Mouse (Mus musculus) embryonic facial prominence, embryonic 14.5 days (tissue): ENCODE data around the gene Gps1. TPM values are rescaled to one million over a fixed set of nuclear protein-coding genes. Genes with fewer than 3 reads are reported as not detected.

Source experiments
- ATAC-seq: fragments of 200-750 bp; cut with Nextera tagmentation; 2 replicates; pipeline ENCODE4 v1.8.0; 2017; ENCODE audit warnings: low read depth, moderate number of reproducible peaks, moderate TSS enrichment
- DNase-seq: peaks from one replicate; pipeline ENCODE4 v3.0.0-alpha.2; 2015; ENCODE audit warnings: low spot score
- H3K27ac ChIP-seq: fragments of 300-500 bp; sonication (generic); replicated peaks from 2 replicates; pipeline ENCODE4 v1.5.1; 2014; ENCODE audit warnings: low read depth, mild to moderate bottlenecking, low read length, moderate library complexity
- H3K27me3 ChIP-seq: fragments of 300-500 bp; sonication (generic); replicated peaks from 2 replicates; pipeline ENCODE4 v1.6.1; 2014; ENCODE audit warnings: low read length; ENCODE audit not compliant: control insufficient read depth, insufficient read depth
- H3K36me3 ChIP-seq: fragments of 300-500 bp; sonication (generic); 2 replicates; pipeline ENCODE4 v1.6.1; 2014; ENCODE audit warnings: low read length, mixed read lengths; ENCODE audit not compliant: control insufficient read depth, insufficient read depth
- H3K4me1 ChIP-seq: fragments of 300-500 bp; sonication (generic); 2 replicates; pipeline ENCODE4 v1.6.1; 2014; ENCODE audit warnings: antibody characterized with exemption, low read length; ENCODE audit not compliant: control insufficient read depth, insufficient read depth
- H3K4me2 ChIP-seq: fragments of 300-500 bp; sonication (generic); 2 replicates; pipeline ENCODE4 v1.6.1; 2014; ENCODE audit warnings: low read depth, mild to moderate bottlenecking, low read length, moderate library complexity, mixed read lengths
- H3K4me3 ChIP-seq: fragments of 300-500 bp; sonication (generic); 2 replicates; pipeline ENCODE4 v1.5.1; 2014; ENCODE audit warnings: low read depth, mild to moderate bottlenecking, low read length
- H3K9ac ChIP-seq: fragments of 300-500 bp; sonication (generic); 2 replicates; pipeline ENCODE4 v1.6.1; 2014; ENCODE audit warnings: low read depth, mild to moderate bottlenecking, low read length, moderate library complexity, mixed read lengths
- H3K9me3 ChIP-seq: fragments of 300-500 bp; sonication (generic); 2 replicates; pipeline ENCODE4 v1.6.1; 2016; ENCODE audit warnings: low read length; ENCODE audit not compliant: control insufficient read depth
- WGBS: fragments of 180-500 bp; shearing (Covaris S2); extraction: QIAGEN DNeasy Blood & Tissue Kit; methylation state at CpG from one replicate; pipeline ENCODE4 v1.1.7; 2014; 5-methylcytosine and 5-hydroxymethylcytosine counted together
- polyA plus RNA-seq: library from polyadenylated mRNA; unstranded; fragments of >200 nt; fragmentation: Nextera tagmentation; extraction: Ambion mirVana; gene quantifications from 2 replicates; pipeline ENCODE4 v1.2.1, GENCODE M21; 2014

Gps1 gene
- polyA plus RNA-seq, 1 experiment from 2014 or later = 207 TPM

- no peak overlapping the region for H3K27ac ChIP-seq
- WGBS = 35% methylated on average over 4 of the region's 4 CpGs
- no peaks in the 10 kb centered on the region for H3K27me3 ChIP-seq
- H3K4me2 ChIP-seq = peak overlapping the region; percentile 86
- H3K4me3 ChIP-seq = peak overlapping the region; percentile 91
- no peaks in the 10 kb centered on the region for H3K9me3 ChIP-seq
- peaks cover 59% of the 10 kb centered on the region for H3K36me3 ChIP-seq
- H3K9ac ChIP-seq = peak overlapping the region; percentile 89
- peaks cover 25% of the 10 kb centered on the region for H3K4me1 ChIP-seq
- ATAC-seq (no peak), DNase-seq (no peak)
Observed at GRCm38 (mm10) chr11:120822321-120822720, 38.2 kb downstream of the Gps1 start.

- H3K4me2 ChIP-seq = peak overlapping the region; percentile 86
- ATAC-seq = no peak
- peak overlapping the region; percentile 91 for H3K4me3 ChIP-seq
- peak; percentile 14 for DNase-seq
- under 1% methylated on average over 12 of the region's 14 CpGs for WGBS
- peaks cover 52% of the 10 kb centered on the region for H3K36me3 ChIP-seq
- H3K9ac ChIP-seq = peak overlapping the region; percentile 89
- no peaks in the 10 kb centered on the region for H3K9me3 ChIP-seq
- H3K4me1 ChIP-seq = peaks cover 25% of the 10 kb centered on the region
- peak overlapping the region; percentile 98 for H3K27ac ChIP-seq
- H3K27me3 ChIP-seq = no peaks in the 10 kb centered on the region
Observed at GRCm38 (mm10) chr11:120822831-120823550, 38.9 kb downstream of the Gps1 start.

- peaks cover 47% of the 10 kb centered on the region for H3K36me3 ChIP-seq
- peak overlapping the region; percentile 86 for H3K4me2 ChIP-seq
- ATAC-seq (peak; percentile 51), DNase-seq (peak; percentile 76)
- WGBS = 0% methylated on average over 13 of the region's 40 CpGs
- peak overlapping the region; percentile 98 for H3K27ac ChIP-seq
- peaks cover 25% of the 10 kb centered on the region for H3K4me1 ChIP-seq
- peak overlapping the region; percentile 91 for H3K4me3 ChIP-seq
- no peaks in the 10 kb centered on the region for H3K27me3 ChIP-seq
- peak overlapping the region; percentile 89 for H3K9ac ChIP-seq
- no peaks in the 10 kb centered on the region for H3K9me3 ChIP-seq
Observed at GRCm38 (mm10) chr11:120823551-120823947, 39.5 kb downstream of the Gps1 start.

- under 1% methylated on average over 47 of the region's 109 CpGs for WGBS
- peak; percentile 94 for ATAC-seq
Observed at GRCm38 (mm10) chr11:120823956-120824786, 40.1 kb downstream of the Gps1 start, which contains the start of gene Fasn. Gene Fasn, minus strand, starts transcription at chr11:120824547.

GRCm38 (mm10) chr11:120824787-120825288 lies 40.8 kb downstream of the Gps1 start:
- Histone ChIP-seq H3K9ac (peak overlapping the region; percentile 89), H3K27me3 (no peaks in the 10 kb centered on the region), H3K4me3 (peak overlapping the region; percentile 91), H3K27ac (peak overlapping the region; percentile 98), H3K4me2 (peak overlapping the region; percentile 86), H3K4me1 (peaks cover 25% of the 10 kb centered on the region), H3K9me3 (no peaks in the 10 kb centered on the region), H3K36me3 (peaks cover 34% of the 10 kb centered on the region)
- WGBS = 0% methylated on average over 16 of the region's 21 CpGs
- ATAC-seq (peak; percentile 47; the same call in 1 of the 2 replicates), DNase-seq (no peak)

More at GRCm38 (mm10) chr11:120823956-120824786, 40.1 kb downstream of the Gps1 start, which contains the start of gene Fasn:
- Histone ChIP-seq H3K9ac (peak within 1 kb of the TSS; percentile 89), H3K36me3 (peaks cover 41% of the 10 kb centered on the region), H3K9me3 (no peaks in the 10 kb centered on the region), H3K27me3 (no peaks in the 10 kb centered on the region), H3K4me3 (peak within 1 kb of the TSS; percentile 91), H3K27ac (peak within 1 kb of the TSS; percentile 98), H3K4me2 (peak within 1 kb of the TSS; percentile 86), H3K4me1 (peaks cover 25% of the 10 kb centered on the region)
- peak; percentile 98 for DNase-seq

GRCm38 (mm10) chr11:120825289-120825863 lies 41.3 kb downstream of the Gps1 start:
- Histone ChIP-seq H3K4me3 (peak overlapping the region; percentile 91), H3K36me3 (peaks cover 28% of the 10 kb centered on the region), H3K4me1 (peaks cover 25% of the 10 kb centered on the region), H3K27me3 (no peaks in the 10 kb centered on the region), H3K4me2 (peak overlapping the region; percentile 86), H3K9ac (peak overlapping the region; percentile 89), H3K27ac (peak overlapping the region; percentile 98), H3K9me3 (no peaks in the 10 kb centered on the region)
- no peak for DNase-seq
- WGBS = 33% methylated on average over 4 of the region's 4 CpGs
- ATAC-seq = no peak

GRCm38 (mm10) chr11:120826016-120826953 lies 42.2 kb downstream of the Gps1 start:
- WGBS = 80% methylated on average over 8 of the region's 8 CpGs
- ATAC-seq (no peak), DNase-seq (no peak)

More at GRCm38 (mm10) chr11:120826016-120826953, 42.2 kb downstream of the Gps1 start:
- H3K27ac ChIP-seq = peak overlapping the region; percentile 98; the same call in 1 of the 2 replicates
- H3K4me3 ChIP-seq = no peak overlapping the region
- H3K4me2 ChIP-seq = no peak overlapping the region
- no peaks in the 10 kb centered on the region for H3K9me3 ChIP-seq
- no peak overlapping the region for H3K9ac ChIP-seq
- H3K27me3 ChIP-seq = no peaks in the 10 kb centered on the region
- peaks cover 21% of the 10 kb centered on the region for H3K36me3 ChIP-seq
- H3K4me1 ChIP-seq = peaks cover 25% of the 10 kb centered on the region
